Mouse (Mus musculus) brain, adult 2 months (tissue): Measurements from ENCODE around the gene Ubr4.
"Not testable (repeated sequence)": the region's sequence is repeated elsewhere in the genome, so short reads cannot be mapped to it uniquely, and the experiment has no call there.

ENCODE experiments used
- DNase-seq: peaks from one replicate; pipeline ENCODE4 v3.0.0; 2011; ENCODE audit warnings: low read depth, low spot score

The Ubr4 gene

GRCm38 (mm10) chr4:139484496-139484895 is 132.1 kb downstream of the Ubr4 start:
- DNase-seq: no peak

DNA sequence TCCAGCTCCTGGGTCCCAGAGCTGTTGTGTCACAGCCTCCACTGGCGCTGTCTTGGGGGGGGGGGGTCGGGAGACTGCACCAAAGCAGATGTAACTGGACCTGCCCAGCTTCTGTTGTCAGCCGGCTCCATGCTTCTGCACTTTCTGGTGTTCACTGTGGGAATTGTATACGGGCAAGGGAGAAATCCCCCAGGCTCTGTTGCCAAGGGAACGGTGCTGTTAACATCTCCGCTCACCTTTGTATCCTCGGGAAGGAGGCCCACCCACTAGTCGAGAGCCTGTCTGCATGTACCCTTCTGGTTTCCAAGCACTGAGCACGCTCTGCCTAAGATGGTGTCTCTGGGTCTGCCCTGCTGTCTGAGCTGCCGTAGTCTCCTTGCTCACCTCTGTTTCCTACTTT is 134.7 kb downstream of the Ubr4 start:
- peak; percentile 56 for DNase-seq

DNA sequence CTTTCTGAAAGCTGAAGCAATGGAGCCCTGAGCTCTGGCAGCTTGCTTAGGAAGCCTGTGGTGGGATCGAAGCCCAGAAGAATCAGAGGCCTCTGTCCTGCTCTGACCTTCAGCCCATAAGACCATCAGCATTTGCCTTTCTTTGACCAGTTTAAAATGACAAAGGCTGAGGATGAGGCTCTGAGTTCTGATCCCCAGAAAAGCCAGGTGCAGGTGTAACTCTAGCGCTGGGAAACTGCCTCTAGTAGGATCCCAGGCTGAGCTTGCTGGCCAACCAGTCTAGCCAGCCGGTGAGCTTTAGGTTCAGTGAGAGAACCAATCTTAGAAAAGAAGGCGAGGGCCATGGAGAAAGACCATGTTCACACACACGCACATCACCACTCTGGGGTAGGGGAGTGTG is 135.9 kb downstream of the Ubr4 start:
- no peak for DNase-seq

DNA sequence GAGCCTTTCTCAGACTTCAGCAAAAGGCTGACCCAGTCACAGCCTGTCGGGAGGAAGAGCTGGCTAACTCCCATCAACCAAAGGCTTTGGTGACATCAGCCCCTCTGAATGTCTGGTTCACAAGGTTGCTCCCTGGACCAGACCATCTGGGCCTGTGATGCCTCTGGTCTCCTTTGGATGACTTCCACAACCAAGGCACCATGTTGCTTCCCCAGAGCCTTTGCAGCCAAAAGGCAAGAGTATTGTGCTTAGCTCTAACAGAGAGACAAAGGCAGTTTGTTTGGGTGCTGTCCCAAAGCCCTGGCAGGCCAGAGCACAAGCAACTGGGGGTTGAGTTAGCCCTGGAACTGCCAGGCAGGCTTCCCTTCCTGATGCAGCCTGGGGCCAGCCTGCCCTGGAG is 137.5 kb downstream of the Ubr4 start:
- DNase-seq: peak; percentile 98

DNA sequence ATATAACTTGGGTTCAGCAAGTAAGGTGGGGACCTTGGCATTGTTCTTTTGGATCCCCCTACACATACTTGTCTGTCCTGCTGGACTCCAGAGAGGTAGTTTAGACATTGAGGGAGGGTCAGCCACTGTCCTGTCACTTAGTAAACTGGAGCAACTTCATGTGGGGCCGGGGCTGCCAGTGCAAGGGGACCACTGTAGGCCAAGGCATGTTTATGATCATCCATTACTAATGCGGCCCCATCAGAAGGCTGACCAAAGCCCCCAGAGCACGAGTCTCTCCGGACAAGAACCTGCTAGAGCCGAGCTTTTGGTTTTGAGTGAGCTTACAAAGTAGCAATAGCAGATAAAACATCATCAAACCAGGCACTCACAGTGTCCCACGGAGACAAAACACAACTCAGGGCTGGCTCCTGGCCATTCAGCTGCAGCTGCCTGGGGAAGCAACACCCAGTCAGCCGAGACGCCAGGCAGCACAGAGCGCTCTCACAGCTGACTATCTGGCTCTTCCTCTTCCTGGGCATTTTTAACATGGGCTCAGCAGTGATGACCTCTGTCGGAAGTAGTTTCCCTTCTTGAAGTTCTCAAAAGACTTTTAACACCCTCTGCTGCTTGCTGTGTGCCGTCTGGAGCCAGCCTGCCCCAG is 138.1 kb downstream of the Ubr4 start:
- peak; percentile 87 for DNase-seq

DNA sequence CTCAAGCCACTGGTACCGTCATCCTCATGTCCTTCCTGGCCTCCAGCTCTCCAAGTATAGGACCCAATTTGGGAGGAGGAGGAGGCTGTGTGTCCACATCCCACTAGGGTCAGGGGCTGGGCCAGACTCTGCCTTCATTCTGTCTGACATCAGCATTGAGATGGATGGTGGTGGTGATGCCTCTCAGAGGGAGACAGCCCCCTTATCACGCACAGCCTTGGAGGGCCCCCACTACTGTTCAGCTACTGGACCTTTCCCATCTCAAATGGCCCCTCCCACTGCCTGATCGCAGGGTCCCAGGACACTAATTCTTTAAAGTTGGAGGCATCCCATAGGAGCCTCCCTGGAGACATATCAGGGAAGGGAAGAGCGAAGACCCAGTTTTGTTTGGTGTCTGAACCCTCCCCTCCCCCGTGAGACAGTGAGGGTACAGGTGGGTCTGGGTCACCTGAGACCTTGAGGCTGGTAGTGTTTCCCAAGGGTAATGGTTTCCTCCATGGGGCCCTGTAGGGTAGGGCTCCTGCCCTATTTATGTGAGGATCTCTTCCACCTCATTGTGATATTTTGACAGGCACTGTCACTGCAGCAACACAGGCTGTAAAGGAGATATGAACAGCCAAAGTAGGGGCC is 139.2 kb downstream of the Ubr4 start:
- DNase-seq: no peak

GRCm38 (mm10) chr4:139492258-139492833 is 139.9 kb downstream of the Ubr4 start:
- no peak for DNase-seq

DNA sequence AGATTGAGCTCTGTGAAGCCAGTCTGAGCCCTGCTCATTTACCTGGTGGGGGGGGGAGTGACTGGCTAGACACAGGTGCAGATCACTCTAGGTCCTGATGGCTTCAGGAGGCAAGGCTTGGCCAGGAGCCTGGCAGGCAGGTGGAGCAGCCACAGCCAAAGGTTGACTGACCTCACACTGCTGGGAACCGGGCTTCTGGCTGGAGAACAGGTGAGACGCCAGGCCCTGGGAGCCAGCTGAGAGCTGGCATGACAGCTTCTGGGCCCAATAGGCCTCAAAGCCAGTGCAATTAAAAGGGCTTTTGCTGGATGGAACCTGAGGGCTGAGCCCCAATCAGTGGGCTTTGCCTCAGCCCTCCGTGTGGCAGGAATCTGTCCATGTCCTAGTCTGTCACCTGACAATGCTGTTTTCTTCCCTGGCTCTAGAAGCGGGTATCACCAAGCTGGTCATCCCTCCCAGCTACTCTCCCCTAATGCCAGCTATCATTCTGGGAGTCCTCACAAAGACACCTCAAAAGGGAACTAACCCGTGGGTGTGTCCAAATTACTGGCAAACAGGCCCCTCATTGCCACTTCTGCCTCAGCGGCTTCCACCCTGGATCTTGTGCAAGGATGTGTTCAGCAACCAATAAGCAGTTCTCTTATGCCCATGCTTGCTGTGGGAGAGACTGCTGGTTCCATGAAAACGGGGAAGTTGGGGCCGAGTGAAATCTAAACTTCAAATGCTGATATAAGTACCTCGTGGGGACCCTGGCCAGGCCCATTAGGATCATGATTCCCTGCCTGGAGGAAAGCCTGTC is 141.0 kb downstream of the Ubr4 start:
- peak; percentile 90 for DNase-seq

DNA sequence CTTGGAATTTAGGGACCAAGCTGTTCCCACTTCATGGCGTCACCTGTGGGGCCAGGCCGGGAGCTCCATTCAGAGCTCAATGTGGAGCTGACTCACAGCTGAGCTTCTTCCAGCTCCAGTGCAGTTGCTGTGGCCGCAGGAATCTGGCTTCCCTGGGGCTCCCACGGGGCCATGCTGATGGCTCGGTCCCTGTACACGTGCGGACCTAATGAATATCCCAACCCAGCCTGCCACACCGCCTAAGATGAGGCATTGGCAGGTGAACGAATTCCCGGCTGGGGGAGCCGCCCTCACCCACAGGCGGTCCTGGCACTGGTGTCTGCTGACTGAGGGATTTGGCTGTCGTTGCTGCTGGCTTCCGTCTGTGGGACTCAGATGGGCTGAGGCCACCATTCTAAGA is 148.4 kb downstream of the Ubr4 start:
- no peak for DNase-seq

GRCm38 (mm10) chr4:139501702-139502101 is 149.3 kb downstream of the Ubr4 start:
- no peak for DNase-seq

DNA sequence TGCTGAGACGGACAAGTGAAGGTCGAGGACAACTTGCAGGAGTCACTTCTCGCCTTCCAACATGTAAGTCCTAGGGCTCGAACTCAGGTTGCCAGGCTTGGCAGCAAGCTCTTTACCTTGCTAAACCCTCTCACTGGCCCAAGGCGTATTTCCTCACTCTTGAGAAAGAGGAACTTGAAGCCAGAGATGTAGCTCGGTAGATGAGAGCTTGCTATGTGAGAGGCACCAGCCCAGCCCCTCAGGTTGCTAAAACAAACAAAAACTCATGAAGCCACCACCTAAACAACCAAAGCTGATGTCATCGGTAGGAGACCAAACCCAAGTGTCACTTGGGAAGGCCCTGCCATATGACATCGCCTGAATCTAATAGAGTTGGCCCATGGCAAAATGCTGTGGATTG is 151.5 kb downstream of the Ubr4 start:
- DNase-seq: no peak

GRCm38 (mm10) chr4:139505716-139506115 is 153.3 kb downstream of the Ubr4 start:
- DNase-seq: no peak

DNA sequence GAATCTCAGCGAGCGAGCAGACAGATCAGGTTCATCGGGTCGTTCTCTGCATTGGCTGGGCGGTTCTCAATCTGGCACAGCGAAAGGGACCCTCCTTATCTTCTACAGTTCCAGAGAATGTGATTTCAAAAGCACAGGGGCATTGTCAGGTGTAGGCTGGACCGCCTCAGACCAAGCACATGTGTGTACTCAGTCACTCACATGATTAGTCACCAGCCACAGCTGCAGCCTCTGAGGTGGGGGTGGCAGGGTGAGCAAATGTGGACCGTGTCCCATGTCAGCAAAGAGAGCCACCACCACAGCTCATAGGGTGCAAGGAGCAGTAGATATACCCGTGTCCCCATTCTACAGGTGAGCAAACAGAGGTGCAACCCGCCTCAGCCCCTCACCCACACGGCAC is 154.3 kb downstream of the Ubr4 start:
- DNase-seq: no peak

DNA sequence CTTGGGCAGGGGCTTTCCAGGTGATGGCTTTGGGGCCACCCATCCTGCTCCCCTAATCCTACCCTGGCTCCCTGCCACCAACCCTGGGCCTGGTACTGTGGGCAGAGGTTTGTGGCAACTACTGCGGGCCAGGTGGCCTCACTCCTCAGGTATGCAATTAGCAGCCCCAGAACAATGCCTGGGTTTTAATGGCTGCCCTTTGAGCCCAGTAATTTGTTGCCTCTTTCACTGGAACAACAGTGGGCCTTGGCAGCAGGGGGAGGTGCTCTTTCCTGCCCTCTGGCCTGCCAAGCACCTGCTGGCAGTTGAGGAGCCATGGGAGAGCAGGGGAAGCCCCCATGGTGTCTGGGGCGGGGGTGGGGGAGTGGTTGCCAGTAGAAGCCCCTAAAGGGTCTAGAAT is 156.7 kb downstream of the Ubr4 start:
- DNase-seq: no peak

- DNase-seq: no peak
These were observed 159.1 kb downstream of the Ubr4 start for GRCm38 (mm10) chr4:139511557-139511956.

DNA sequence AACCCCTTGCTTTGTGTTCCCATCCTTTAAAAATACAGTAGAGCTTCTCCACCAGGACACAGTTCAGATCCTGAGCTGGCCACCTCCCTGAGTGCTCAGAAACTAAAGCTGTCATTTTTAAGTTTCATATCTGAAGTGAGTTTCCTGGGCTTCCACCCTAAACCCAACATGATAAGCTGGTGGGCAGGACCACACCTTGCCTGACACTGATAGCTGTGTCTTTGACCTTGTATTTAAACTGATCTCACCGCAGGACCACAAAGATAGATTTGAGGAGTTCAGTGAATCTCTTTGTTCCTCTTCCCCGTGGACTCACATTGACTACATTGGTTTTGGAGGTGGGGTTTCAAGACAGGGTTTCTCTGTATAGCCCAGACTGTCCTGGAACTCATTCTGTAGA is 160.6 kb downstream of the Ubr4 start:
- DNase-seq: no peak

GRCm38 (mm10) chr4:139519221-139519620 is 166.8 kb downstream of the Ubr4 start:
- DNase-seq: no peak

GRCm38 (mm10) chr4:139521926-139522325 is 169.5 kb downstream of the Ubr4 start:
- no peak for DNase-seq

DNA sequence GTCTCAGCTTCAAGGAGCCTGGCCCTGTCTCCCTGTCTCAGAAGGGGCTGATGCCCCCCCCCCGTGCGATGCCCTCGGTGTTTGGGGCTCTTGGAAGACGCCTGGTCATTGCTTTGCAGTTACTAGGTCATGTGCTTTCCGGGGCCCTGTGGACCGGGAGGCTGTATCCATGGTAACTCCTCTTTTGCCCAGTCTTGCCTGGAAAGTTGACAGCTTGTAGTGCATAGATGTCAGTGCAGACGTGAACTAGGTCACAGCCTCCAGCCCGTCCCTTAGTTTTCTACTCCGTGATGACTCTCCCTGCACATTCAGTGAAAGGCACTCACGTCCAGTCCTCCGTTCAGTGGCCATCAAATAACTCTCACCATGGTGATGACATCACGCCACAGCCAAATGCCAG is 174.1 kb downstream of the Ubr4 start:
- DNase-seq: peak; percentile 60

GRCm38 (mm10) chr4:139530248-139530647 is 177.8 kb downstream of the Ubr4 start, which contains the start of gene Iffo2:
TSS of gene Iffo2 (plus strand) at chr4:139530548.
- DNase-seq: not testable (repeated sequence)

DNA sequence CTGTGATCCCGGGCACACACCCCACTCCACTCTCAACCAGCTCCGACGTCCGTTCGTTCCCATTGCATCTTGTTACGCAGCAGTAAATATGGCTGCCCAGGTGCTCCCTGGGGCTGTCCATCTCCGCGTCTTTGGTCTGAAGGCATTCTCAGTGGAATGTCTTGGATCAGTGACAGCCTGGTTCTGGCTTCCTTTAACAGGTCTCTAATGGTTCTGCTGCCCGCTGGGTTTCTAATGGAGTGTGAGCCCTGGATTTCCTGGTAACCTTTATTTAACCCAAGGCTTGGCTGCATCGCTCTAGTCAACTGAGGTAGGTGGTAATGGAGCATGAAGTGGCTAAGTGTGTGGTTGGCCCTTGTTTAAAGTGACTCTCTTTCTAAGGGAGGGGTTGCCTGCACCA is 179.7 kb downstream of the Ubr4 start:
- DNase-seq: peak; percentile 8

- peak; percentile 14 for DNase-seq
These were observed 182.8 kb downstream of the Ubr4 start for GRCm38 (mm10) chr4:139535127-139535695.
